Mouse (Mus musculus) brain, embryonic 14.5 days (tissue): ENCODE data around the gene Lce1k.

Experiments used
- CTCF ChIP-seq: fragments of 200-500 bp; IDR thresholded peaks from 2 replicates; pipeline ENCODE4 v1.5.1; 2012; ENCODE audit warnings: inconsistent platforms, mild to moderate bottlenecking, moderate library complexity, borderline replicate concordance; ENCODE audit not compliant: insufficient read depth, insufficient read length; ENCODE audit errors: extremely low read depth
- POLR2A ChIP-seq: fragments of 200-500 bp; IDR thresholded peaks from 2 replicates; pipeline ENCODE4 v1.6.1; 2012; ENCODE audit warnings: mild to moderate bottlenecking, inconsistent platforms, borderline replicate concordance; ENCODE audit not compliant: poor library complexity, insufficient read depth, insufficient read length, severe bottlenecking; ENCODE audit errors: extremely low read depth

DNA sequence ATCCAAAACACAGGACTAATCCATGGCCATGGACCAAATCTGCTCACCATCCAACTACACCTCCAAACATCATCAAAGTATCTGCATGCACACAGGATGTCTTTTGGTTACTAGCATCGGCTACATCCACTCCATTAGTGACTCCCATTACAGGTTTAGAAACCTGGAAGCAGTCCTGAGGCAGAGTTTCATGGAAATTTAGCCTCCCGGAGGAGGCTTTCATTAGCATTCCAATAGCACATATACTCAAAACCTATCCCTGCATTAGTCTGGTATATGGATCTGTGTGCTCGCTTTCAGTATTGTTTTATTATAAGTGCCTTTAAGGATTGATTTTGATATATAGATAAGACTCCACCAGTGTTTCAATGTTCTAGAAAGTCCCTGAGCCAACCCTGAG is 7.9 kb upstream of the Lce1k start:
- TF ChIP-seq POLR2A (no peak), CTCF (no peak)
